Mouse (Mus musculus) adrenal gland, postnatal 25 days (tissue): ENCODE results near the gene Slc36a4. TPM values are rescaled to one million over a fixed set of nuclear protein-coding genes. Genes with fewer than 3 reads are reported as not detected.

Experiments used
- DNase-seq: peaks from one replicate; pipeline ENCODE4 v3.0.0; 2021; ENCODE audit warnings: mixed read lengths
- total RNA-seq: library from RNA; stranded (reverse); gene quantifications from 2 replicates; pipeline ENCODE4 v1.2.3, GENCODE M21; 2021

Slc36a4 gene
- total RNA-seq, 1 experiment from 2014 or later, result 38.6 TPM

GRCm38 (mm10) chr9:15722506-15722905 lies 13.0 kb downstream of the Slc36a4 start:
- no peak for DNase-seq

GRCm38 (mm10) chr9:15727168-15727567 lies 17.6 kb downstream of the Slc36a4 start:
- DNase-seq, result peak; percentile 22

- no peak for DNase-seq
Measured at GRCm38 (mm10) chr9:15731758-15732748, 22.5 kb downstream of the Slc36a4 start.

GRCm38 (mm10) chr9:15734056-15734866 lies 24.7 kb downstream of the Slc36a4 start:
- no peak for DNase-seq

GRCm38 (mm10) chr9:15734867-15735131 lies 25.3 kb downstream of the Slc36a4 start:
- DNase-seq, result no peak

- DNase-seq, result no peak
Measured at GRCm38 (mm10) chr9:15737522-15737921, 28.0 kb downstream of the Slc36a4 start.

GRCm38 (mm10) chr9:15741428-15741827 lies 31.9 kb downstream of the Slc36a4 start:
- DNase-seq, result no peak

GRCm38 (mm10) chr9:15741931-15742330 lies 32.4 kb downstream of the Slc36a4 start:
- no peak for DNase-seq

GRCm38 (mm10) chr9:15745985-15746607 lies 36.6 kb downstream of the Slc36a4 start:
- DNase-seq, result no peak

GRCm38 (mm10) chr9:15746636-15747035 lies 37.1 kb downstream of the Slc36a4 start:
- DNase-seq, result no peak

- DNase-seq, result no peak
Measured at GRCm38 (mm10) chr9:15748383-15748782, 38.8 kb downstream of the Slc36a4 start.

- no peak for DNase-seq
Measured at GRCm38 (mm10) chr9:15759318-15759717, 49.8 kb downstream of the Slc36a4 start.

GRCm38 (mm10) chr9:15766379-15766778 lies 56.8 kb downstream of the Slc36a4 start:
- no peak for DNase-seq

- DNase-seq, result no peak
Measured at GRCm38 (mm10) chr9:15766821-15767220, 57.3 kb downstream of the Slc36a4 start.

- no peak for DNase-seq
Measured at GRCm38 (mm10) chr9:15772766-15773165, 63.2 kb downstream of the Slc36a4 start.

- no peak for DNase-seq
Measured at GRCm38 (mm10) chr9:15773426-15773825, 63.9 kb downstream of the Slc36a4 start.

- DNase-seq, result no peak
Measured at GRCm38 (mm10) chr9:15774911-15775310, 65.4 kb downstream of the Slc36a4 start.

GRCm38 (mm10) chr9:15781936-15782335 lies 72.4 kb downstream of the Slc36a4 start:
- DNase-seq, result no peak

- no peak for DNase-seq
Measured at GRCm38 (mm10) chr9:15786192-15786591, 76.7 kb downstream of the Slc36a4 start.

GRCm38 (mm10) chr9:15786610-15787009 lies 77.1 kb downstream of the Slc36a4 start:
- DNase-seq, result no peak

- no peak for DNase-seq
Measured at GRCm38 (mm10) chr9:15792076-15792475, 82.5 kb downstream of the Slc36a4 start.
